Mouse (Mus musculus) R1 (cell line): Measurements from ENCODE around the gene Tchhl1.
"Not testable (repeated sequence)": the region's sequence is repeated elsewhere in the genome, so short reads cannot be mapped to it uniquely, and the experiment has no call there.

Experiments used
- DNase-seq: peaks from one replicate; pipeline ENCODE4 v3.0.0-alpha.2; 2018; ENCODE audit warnings: low read depth, low spot score

Tchhl1 gene

DNA sequence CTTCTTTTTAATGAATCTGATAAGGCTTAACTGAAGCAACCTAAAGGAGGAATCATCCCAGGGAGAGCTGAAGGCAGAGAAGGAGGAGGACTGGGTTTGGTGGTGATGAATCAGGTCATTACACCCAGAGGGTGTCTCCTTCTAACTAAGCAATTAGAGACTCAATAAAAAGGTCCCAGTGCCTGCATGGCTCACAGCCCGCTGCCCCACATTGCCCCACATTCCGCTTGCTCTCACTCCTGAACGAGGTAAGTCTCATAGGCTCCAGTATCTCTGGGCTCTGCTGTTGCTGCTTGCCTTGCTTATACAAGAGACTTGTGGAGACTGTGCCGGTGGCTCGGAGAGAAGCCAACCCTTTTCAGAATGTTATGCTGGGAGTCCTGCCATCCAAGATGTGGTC, at the start of gene Tchhl1:
Tchhl1 (plus strand) TSS at position 194 of the 400 bp plus-strand sequence.
- DNase-seq, result no peak

DNA sequence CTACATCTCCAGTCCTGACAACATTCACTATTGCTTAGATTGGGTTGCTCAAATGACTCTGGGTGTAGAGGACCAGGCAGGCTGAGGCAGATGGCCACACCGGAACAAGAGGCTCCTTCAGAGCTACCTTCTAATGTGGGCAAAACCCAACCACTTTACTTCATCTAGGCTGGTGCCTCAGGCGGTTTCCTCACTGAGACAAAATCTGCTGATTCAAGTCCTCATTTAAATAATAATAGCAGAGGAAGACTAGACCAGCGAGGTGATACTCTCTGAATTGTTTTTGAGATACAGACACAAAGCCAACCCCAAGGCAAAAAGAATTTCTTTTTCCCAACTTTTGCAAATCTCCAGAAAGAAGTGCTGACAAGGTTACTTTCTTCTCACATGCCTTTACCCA, 36.9 kb upstream of the Tchhl1 start:
- DNase-seq, result peak; percentile 50

- no peak for DNase-seq
Observed at GRCm38 (mm10) chr3:93442030-93442429, 26.5 kb upstream of the Tchhl1 start, which contains the start of gene Tchh. Gene Tchh (plus strand): TSS chr3:93442330.

DNA sequence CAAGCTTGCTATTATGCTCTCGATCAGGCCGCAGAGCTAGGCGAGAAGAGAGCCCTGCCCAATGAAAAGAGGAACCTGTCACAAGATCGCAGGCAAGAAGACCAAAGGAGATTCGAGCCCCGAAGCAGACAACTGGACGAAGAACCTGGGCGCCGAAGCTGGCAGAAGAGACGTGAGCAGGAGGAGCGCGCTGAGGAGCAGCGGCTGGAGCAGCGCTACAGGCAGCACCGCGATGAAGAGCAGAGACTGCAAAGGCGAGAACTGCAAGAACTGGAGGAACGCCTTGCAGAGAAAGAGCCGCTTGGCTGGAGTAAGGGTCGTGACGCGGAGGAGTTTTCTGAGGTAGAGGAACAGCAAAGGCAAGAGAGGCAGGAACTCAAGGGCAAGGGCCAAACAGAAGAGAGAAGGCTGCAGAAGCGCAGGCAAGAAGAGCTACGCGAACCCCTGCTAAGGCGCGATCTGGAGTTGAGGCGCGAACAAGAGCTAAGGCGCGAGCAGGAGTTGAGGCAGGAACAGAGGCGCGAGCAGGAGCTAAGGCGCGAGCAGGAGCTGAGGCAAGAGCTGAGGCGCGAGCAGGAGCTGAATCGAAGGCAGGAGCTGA, 25.0 kb upstream of the Tchhl1 start:
- DNase-seq, result peak; percentile 81

- DNase-seq, result peak; percentile 88
Observed at GRCm38 (mm10) chr3:93444343-93445164, 24.0 kb upstream of the Tchhl1 start.

GRCm38 (mm10) chr3:93445165-93445705, 23.3 kb upstream of the Tchhl1 start:
- peak; percentile 66 for DNase-seq

GRCm38 (mm10) chr3:93446128-93446755, 22.3 kb upstream of the Tchhl1 start:
- peak; percentile 64 for DNase-seq

DNA sequence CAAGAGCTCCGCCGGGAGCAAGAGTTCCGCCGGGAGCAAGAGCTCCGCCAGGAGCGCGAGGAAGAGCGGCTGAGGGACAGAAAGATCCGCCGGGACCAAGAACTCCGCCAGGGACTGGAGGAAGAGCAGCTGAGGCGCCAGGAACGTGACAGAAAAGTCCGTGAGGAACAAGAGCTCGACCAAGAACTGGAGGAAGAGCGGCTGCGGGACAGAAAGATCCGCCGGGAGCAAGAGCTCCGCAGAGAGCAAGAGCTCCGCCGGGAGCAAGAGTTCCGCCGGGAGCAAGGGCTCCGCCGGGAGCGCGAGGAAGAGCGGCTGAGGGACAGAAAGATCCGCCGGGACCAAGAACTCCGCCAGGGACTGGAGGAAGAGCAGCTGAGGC, 21.8 kb upstream of the Tchhl1 start:
- not testable (repeated sequence) for DNase-seq

DNA sequence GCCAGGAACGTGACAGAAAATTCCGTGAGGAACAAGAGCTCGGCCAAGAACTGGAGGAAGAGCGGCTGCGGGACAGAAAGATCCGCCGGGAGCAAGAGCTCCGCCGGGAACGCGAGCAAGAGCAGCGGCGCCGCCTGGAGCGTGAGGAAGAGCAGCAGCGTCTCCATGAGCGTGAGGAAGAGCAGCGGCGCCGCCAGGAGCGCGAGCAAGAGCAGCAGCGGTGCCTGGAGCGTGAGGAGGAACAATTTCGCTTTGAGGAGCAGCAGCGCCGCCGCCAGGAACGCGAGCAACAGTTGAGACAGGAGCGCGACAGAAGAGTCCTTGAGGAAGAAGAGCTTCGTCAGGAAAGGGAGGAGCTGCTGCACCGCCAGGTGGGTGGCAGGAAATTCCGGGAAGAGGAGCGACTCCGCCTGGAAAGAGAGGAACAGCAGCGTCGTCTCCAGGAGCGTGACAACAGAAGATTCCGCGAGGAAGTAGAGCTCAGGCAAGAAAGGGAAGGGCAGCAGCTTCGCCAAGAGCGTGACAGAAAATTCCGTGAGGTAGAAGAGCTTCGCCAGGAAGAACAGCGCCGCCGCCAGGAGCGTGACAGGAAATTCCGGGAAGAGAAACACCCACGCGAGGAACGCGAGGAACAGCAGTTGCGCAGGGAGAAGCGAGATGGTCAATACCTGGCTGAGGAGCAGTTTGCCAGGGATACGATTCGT, 21.3 kb upstream of the Tchhl1 start:
- DNase-seq, result peak; percentile 92

DNA sequence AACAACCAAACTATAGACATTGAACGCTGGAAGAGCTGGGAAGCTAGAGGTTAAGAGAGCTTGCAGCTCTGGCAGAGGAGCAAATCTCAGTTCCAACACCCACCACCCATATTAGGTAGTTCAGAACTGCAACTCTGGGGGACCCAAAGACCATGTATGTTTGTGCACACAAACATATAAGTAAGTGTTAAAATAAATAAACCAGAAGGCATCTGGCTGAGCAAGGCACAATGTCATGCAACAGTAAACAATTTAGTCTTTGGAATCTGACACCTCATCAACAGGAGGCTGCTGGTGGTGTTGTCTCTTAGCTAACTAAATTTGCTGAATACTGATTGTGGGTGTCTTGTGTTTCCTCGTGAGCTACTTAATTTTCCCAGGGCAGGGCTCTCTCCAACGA, 2.0 kb upstream of the Tchhl1 start:
- DNase-seq, result no peak

DNA sequence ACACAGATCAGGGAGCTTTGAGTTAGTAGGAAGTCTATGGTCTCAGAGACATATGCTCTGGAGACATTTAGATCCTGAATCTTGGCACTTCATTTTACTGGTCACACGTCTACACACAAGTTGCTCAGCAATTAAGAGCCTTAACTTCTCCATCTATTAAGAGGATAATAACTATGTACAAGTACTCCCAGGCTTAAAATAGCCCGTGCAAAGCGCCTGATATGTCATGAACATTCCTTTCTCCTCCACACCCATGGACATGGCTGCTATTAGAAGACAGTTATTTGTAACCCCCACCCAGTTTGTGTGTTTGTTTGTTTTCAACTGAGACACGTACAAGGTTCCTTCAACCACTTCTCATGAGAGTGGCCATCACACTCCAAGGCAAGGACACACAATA, 1.4 kb upstream of the Tchhl1 start:
- DNase-seq, result no peak

DNA sequence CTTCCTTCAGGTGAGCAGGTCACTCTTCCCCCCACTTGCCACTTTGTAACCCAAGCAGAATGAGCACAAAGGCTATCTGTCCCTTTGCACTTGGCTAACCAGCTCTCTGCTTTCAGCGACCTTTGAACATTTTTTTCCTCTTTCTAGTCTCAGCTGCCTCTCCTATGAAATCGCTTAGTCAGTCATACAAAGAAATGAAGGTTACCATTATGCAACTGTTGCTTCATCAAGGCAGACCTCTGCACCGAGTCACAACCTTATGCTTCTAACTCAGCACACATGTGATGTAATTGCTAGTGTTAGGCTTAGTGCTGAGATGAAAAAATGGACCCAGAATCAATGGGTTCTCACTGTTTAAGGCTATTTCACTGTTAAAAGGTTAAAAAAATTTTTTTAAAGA, 1.1 kb downstream of the Tchhl1 start:
- no peak for DNase-seq

GRCm38 (mm10) chr3:93480053-93480452, 11.5 kb downstream of the Tchhl1 start:
- no peak for DNase-seq

DNA sequence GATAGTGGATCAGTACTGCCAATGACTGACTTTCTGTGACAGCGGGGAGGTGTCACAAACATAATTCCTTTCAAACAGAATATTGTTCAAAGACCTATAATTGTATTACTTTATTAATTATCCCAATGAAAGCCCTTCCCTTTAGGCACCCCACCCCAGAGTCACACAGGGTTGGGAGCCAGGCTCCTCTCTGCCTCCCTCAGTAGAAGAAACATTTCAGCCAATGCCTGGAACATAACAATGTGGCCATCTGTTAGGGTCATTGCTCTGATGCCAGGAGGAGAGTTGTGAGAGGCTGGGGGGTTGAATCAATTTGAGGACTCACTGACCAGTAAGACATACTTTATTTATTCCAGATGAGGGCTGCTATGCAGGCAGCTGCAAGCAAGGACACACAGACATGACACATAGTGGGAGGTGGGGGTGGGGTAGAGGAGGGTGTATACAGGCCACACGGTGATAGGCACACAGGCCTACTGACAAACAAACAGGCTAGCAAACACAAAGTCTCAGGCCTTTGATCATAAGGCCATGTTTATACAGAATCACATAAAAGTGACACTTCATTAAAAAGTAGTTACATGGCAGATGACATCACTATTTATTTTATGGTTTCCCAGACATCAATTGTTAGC, 13.5 kb downstream of the Tchhl1 start:
- DNase-seq, result no peak

GRCm38 (mm10) chr3:93485611-93486010, 17.1 kb downstream of the Tchhl1 start:
- DNase-seq, result no peak

DNA sequence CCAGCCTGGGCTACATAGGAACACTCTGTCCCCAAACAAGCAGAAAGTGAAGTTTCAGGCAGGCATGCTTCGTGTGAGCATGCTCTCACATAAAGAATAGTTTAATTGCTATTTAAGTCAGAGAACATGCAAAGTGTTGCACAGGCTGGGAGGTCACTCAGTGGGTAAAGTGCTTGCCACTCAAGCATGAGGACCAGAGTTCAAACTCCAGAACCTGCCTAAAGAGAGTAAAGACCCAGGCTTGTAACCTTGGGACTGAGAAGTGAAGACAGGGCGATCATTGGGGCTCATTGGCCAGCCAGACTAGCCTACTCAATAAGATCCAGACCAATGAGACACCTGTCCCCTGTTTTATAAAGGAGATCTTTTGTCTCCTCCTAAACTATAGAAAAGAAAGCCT, 20.0 kb downstream of the Tchhl1 start:
- no peak for DNase-seq

GRCm38 (mm10) chr3:93492176-93492575, 23.6 kb downstream of the Tchhl1 start:
- DNase-seq, result no peak

DNA sequence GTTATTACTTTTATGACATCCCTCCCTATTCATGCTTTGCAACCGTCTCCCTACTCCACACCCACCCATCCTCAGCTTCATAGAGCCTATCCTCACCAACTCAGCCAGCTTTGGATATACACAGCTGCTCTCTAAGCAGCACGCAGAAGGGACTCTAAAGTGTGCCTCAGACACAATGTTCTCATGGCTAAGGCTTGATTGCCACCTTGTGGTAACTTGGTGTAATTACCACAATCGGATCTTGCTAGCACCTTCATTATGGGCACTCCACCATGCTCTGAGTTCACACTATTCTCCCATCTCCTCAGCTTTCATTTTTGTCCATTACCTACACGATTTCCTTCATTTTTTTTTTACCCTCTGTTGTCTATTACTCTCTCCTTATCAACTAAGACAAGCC, 25.4 kb downstream of the Tchhl1 start:
- peak; percentile 85 for DNase-seq

GRCm38 (mm10) chr3:93494774-93495173, 26.2 kb downstream of the Tchhl1 start:
- not testable (repeated sequence) for DNase-seq

- DNase-seq, result no peak
Observed at GRCm38 (mm10) chr3:93497131-93497530, 28.6 kb downstream of the Tchhl1 start.

GRCm38 (mm10) chr3:93499129-93499528, 30.6 kb downstream of the Tchhl1 start:
- DNase-seq, result no peak
